Mouse (Mus musculus): ENCODE data around the gene Kcnip1.

The Kcnip1 gene

GRCm38 (mm10) chr11:33993496-33993895, 544 bp upstream of the Kcnip1 start:
- in situ Hi-C loops (cut with MboI, MseI) = no loop called here

GRCm38 (mm10) chr11:33990002-33990401, 3.0 kb downstream of the Kcnip1 start:
- in situ Hi-C loops (cut with MboI, MseI) = no loop called here

GRCm38 (mm10) chr11:33986525-33986924, 6.4 kb downstream of the Kcnip1 start:
- in situ Hi-C loops (cut with MboI, MseI) = loop anchor here (10.0 kb wide), 1 partner anchor 252 kb away; no protein-coding TSS in a partner anchor

GRCm38 (mm10) chr11:33980146-33980545, 12.8 kb downstream of the Kcnip1 start:
- in situ Hi-C loops (cut with MboI, MseI) = loop anchor here (10.0 kb wide), 1 partner anchor 245 kb away; no protein-coding TSS in a partner anchor

- in situ Hi-C loops (cut with MboI, MseI) = loop anchor here (10.0 kb wide), 1 partner anchor 1690 kb away; no protein-coding TSS in a partner anchor
Observed at GRCm38 (mm10) chr11:33975121-33975520, 17.8 kb downstream of the Kcnip1 start.

- in situ Hi-C loops (cut with MboI, MseI) = loop anchor here (10.0 kb wide), 1 partner anchor 1690 kb away; no protein-coding TSS in a partner anchor
Observed at GRCm38 (mm10) chr11:33974341-33975040, 18.5 kb downstream of the Kcnip1 start.

- in situ Hi-C loops (cut with MboI, MseI) = loop anchor here (10.0 kb wide), 1 partner anchor 1693 kb away; no protein-coding TSS in a partner anchor
Observed at GRCm38 (mm10) chr11:33972114-33972513, 20.8 kb downstream of the Kcnip1 start.

- in situ Hi-C loops (cut with MboI, MseI) = no loop called here
Observed at GRCm38 (mm10) chr11:33969199-33969598, 23.8 kb downstream of the Kcnip1 start.

- in situ Hi-C loops (cut with MboI, MseI) = no loop called here
Observed at GRCm38 (mm10) chr11:33967708-33968107, 25.2 kb downstream of the Kcnip1 start.

GRCm38 (mm10) chr11:33965380-33965779, 27.6 kb downstream of the Kcnip1 start:
- in situ Hi-C loops (cut with MboI, MseI) = no loop called here

GRCm38 (mm10) chr11:33962688-33963407, 30.1 kb downstream of the Kcnip1 start, which contains the start of gene Kcnmb1:
Gene Kcnmb1 (plus strand): TSS chr11:33963013.
- in situ Hi-C loops (cut with MboI, MseI) = no loop called here

- in situ Hi-C loops (cut with MboI, MseI) = no loop called here
Observed at GRCm38 (mm10) chr11:33962178-33962577, 30.8 kb downstream of the Kcnip1 start.

- in situ Hi-C loops (cut with MboI, MseI) = no loop called here
Observed at GRCm38 (mm10) chr11:33958713-33959112, 34.2 kb downstream of the Kcnip1 start.

- in situ Hi-C loops (cut with MboI, MseI) = no loop called here
Observed at GRCm38 (mm10) chr11:33957595-33957994, 35.4 kb downstream of the Kcnip1 start.

- in situ Hi-C loops (cut with MboI, MseI) = no loop called here
Observed at GRCm38 (mm10) chr11:33956623-33957022, 36.3 kb downstream of the Kcnip1 start.

- in situ Hi-C loops (cut with MboI, MseI) = no loop called here
Observed at GRCm38 (mm10) chr11:33955982-33956381, 37.0 kb downstream of the Kcnip1 start.

GRCm38 (mm10) chr11:33951684-33952625, 41.0 kb downstream of the Kcnip1 start:
- in situ Hi-C loops (cut with MboI, MseI) = no loop called here

GRCm38 (mm10) chr11:33951155-33951554, 41.8 kb downstream of the Kcnip1 start:
- in situ Hi-C loops (cut with MboI, MseI) = no loop called here

GRCm38 (mm10) chr11:33946501-33946900, 46.5 kb downstream of the Kcnip1 start:
- in situ Hi-C loops (cut with MboI, MseI) = loop anchor here (5.0 to 10.0 kb wide), 3 partner anchors 128 to 1482 kb away; no protein-coding TSS in a partner anchor

- in situ Hi-C loops (cut with MboI, MseI) = loop anchor here (5.0 to 10.0 kb wide), 3 partner anchors 130 to 1480 kb away; no protein-coding TSS in a partner anchor
Observed at GRCm38 (mm10) chr11:33944786-33945328, 48.1 kb downstream of the Kcnip1 start.
